Mouse (Mus musculus): ENCODE measurements around the gene Hecw2.

The Hecw2 gene

DNA sequence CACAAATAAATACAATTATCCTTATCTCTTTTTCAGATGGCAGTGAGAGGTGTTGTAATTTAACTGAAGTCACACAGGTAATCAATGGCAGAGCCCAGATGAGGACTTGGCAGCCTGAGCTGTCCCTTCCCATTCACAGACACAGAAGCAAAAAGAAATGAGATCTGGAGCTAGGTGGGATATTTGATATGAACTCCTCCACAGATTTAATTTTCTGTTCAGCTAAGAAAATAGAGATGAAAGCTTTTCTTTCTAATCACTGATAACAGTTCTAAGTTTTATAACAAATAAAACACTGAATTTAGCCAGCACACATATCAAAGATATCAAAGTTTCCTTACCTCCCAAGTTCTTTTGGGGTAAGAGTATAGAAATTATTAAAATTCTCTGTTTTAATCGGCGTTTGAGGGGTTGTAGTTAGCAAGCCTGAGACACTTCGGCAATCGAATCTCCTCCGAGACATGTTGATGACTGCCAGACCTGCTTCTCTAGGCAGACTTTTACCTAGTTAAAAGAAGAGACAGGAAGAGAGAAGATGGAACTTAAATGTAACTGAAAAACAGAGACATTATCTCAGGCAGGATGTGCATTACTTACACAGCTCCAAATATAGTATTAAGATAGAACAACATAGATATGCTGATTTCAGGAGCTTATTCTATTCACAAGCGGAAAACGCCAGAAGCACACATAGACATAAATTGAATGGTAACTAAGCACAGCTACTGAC lies 418.6 kb downstream of the Hecw2 start:
- no peak for DNase-seq

DNA sequence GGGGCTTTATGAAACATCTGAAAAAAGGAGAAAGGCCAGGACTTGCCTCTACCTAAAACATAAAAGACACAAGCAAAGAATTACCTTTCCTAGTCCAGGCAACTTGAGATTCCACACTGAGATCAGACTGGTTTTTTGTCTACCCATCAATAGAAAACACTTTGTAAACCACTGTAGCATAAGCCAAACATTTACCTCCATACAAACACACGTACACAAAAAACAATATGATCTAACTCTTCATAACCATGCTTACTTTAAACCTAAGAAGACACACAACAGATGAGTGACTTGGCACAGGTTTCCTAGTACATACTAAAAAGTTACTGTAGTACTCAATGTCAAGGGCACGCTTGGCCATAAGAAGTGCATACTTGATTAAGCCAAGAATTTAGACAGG lies 419.4 kb downstream of the Hecw2 start:
- no peak for DNase-seq

DNA sequence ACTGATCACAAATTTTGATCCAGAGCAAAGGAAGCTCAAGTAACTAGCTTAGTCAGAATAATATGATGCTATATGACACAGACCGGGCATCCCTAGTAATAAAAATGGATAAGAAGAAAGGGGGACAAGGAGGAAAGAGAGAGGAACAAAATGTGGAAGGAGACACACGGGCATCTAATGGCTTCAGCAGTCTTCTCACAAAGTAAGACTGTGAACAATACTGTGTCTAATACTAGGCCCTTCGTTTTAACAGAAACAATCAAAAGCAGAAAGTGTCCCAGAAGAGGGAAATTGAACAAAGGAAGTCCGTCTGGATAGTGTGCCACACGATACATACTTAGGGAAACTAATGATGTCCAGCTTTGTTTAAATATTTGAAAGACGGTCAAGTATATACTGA lies 419.9 kb downstream of the Hecw2 start:
- DNase-seq, result no peak

DNA sequence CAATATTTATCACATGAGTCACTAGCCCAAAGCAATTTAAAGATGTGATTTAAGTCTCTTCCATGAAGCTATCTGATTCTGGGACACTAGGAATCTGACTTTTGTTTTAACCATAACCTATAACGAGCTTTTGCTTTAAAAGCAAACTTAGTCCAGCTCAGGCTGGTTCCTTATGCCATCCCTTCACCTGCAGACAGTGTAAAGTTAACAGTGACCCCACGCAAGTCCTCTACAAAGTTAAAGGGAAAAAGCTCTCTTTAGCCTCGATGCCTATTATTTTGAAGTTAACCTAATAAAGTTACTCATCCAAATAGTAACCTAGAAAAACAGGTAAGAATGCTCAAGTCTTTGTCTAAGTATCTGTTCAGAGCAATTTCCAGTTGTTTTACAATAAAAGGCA lies 420.4 kb downstream of the Hecw2 start:
- DNase-seq, result no peak

DNA sequence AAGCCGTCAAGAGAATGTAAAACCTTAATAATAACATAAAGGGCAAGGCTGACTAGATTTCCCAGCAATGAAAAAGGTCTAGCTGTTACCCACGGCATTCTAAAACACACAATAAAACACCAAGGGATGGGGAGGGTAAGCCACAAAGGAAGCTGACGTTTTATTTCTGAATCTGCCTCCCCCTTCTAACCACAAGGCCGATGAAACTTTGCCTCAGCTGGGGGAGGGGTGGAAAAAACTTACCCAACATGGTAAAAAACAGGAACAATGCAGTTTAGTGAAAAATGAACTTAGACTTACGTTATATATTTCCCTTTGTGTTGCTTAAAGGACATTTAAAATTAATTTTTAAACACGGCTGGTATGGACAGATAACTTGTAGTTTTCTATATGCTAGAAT lies 421.0 kb downstream of the Hecw2 start:
- no peak for DNase-seq

DNA sequence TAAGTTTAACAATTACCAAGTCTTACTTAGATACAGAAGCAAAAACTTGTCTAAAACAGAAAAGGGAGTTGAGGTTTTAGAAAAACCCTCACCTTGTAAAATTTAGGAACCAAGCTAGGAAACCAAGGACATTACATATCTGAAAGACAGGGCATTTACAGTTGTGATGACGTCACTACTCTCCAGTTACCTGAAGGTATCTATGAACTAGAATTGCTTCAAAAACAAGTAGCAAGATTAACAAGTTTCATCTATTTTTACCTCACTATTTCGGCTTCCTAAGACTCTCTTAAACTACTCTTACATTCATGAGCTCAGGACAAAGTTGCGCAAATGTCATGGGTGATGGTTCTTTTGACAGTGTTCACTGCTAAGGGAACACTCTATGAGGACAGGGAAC lies 422.0 kb downstream of the Hecw2 start:
- DNase-seq, result no peak

DNA sequence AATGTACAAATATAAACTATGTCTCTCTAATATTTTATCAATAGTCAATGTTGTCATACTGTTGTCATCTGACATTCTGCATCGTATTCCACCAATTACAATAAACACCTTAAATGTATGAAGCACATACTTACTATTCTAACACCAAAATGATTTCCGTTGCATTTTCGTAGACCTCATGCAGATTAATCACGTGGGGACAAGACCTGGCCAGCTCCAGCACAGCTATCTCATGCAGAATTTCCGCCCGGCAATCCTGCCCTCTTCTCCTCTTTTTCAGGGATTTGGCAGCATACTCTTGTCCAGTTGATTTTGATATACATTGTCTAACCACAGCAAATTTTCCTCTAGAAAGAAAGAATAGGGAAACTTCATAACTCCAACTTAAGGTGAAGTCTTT lies 423.5 kb downstream of the Hecw2 start:
- no peak for DNase-seq

DNA sequence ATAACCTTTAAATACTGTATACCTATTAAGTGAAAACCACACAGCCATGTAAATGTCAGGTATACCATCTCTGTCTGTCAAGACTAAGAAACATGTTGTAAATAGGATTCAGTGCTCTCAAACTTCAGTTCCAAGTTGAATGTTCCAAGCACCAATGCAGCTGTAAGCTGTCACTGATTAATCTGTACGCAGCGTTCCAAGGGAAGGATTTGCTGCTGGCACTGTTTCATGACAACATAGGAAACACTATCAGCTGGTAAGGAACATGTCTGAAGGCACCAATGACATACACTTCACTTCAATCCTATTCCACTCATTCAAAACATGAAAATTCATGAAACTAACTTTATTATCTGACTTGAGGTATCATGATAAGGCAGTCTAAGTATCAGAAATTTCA lies 428.9 kb downstream of the Hecw2 start:
- DNase-seq, result no peak

DNA sequence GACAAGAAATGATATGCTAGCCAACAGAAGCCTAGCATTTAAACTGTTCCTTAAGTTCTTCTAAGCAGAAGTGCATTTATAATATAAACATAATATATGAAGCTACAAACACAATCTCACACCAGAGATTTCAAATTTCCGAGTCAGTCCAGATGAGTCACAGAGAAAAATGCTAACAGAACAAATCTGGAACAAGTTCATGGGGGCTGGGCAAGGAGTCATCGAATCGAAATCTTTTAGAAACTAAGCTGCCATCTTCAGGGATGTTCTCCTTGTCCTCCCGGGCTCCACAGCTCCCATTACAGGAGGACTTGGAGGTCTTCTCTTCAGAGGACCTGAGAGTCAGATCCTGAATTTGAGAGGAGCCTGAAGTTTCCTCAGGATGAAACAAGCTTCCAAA lies 437.7 kb downstream of the Hecw2 start:
- DNase-seq, result no peak
